Mouse (Mus musculus) leukemia stem cell, adult 10-12 weeks (primary cell): ENCODE measurements around the gene Olfr749. TPM values are rescaled to one million over a fixed set of nuclear protein-coding genes. Genes with fewer than 3 reads are reported as not detected.

Experiments
- polyA plus RNA-seq: library from polyadenylated mRNA; stranded (reverse); fragments of >175 nt; gene quantifications from 2 replicates; pipeline ENCODE4 v1.2.3, GENCODE M21; 2012; ENCODE audit warnings: low replicate concordance

The Olfr749 gene
- polyA plus RNA-seq, result not detected in 2 replicates

GRCm38 (mm10) chr14:50744994-50745393 lies at the start of gene Olfr749:
Gene Olfr749, minus strand, starts transcription at chr14:50745094.

GRCm38 (mm10) chr14:50785251-50785637 lies 40.4 kb upstream of the Olfr749 start, which contains the start of gene Ttc5:
Gene Ttc5, minus strand, starts transcription at chr14:50785519.

GRCm38 (mm10) chr14:50707073-50707472 lies 37.8 kb downstream of the Olfr749 start, which contains the start of gene Olfr748:
Gene Olfr748, plus strand, starts transcription at chr14:50707373.

GRCm38 (mm10) chr14:50693106-50693505 lies 51.8 kb downstream of the Olfr749 start, which contains the start of gene Olfr747:
Gene Olfr747, minus strand, starts transcription at chr14:50693206.

Other genes with a start within 250 kb of the Olfr749 start
- gene Olfr742, start 241.5 kb downstream of the Olfr749 start, polyA plus RNA-seq, result not detected in 2 replicates
- gene Olfr743, start 223.3 kb downstream of the Olfr749 start, polyA plus RNA-seq, result not detected in 2 replicates
- gene Olfr744, start 130.2 kb downstream of the Olfr749 start, polyA plus RNA-seq, result not detected in 2 replicates
- gene Olfr745, start 105.7 kb downstream of the Olfr749 start, polyA plus RNA-seq, result not detected in 2 replicates
- not detected in 2 replicates for gene Olfr746, start 98.0 kb downstream of the Olfr749 start, polyA plus RNA-seq
- not detected in 2 replicates for gene Olfr747, start 51.9 kb downstream of the Olfr749 start, polyA plus RNA-seq
- gene Olfr748, start 37.7 kb downstream of the Olfr749 start, polyA plus RNA-seq, result not detected in 2 replicates
- 2.2 and 32.8 TPM in 2 replicates for gene Ttc5, start 40.4 kb upstream of the Olfr749 start, polyA plus RNA-seq
- 0.11 and 3.0 TPM in 2 replicates for gene Ccnb1ip1, start 62.6 kb upstream of the Olfr749 start, polyA plus RNA-seq
- 2.0 and 4.7 TPM in 2 replicates for gene Parp2, start 62.7 kb upstream of the Olfr749 start, polyA plus RNA-seq
- 1.9 and 2.6 TPM in 2 replicates for gene Tep1, start 125.5 kb upstream of the Olfr749 start, polyA plus RNA-seq
- not detected in 2 replicates for gene Klhl33, start 152.4 kb upstream of the Olfr749 start, polyA plus RNA-seq
- 20.4 and 43.1 TPM in 2 replicates for gene Osgep, start 179.8 kb upstream of the Olfr749 start, polyA plus RNA-seq
- gene Apex1, start 179.9 kb upstream of the Olfr749 start, polyA plus RNA-seq, result 33.0 and 38.4 TPM in 2 replicates
- 65.3 and 128 TPM in 2 replicates for gene Pip4p1, start 185.8 kb upstream of the Olfr749 start, polyA plus RNA-seq
- 1.7 and 2.1 TPM in 2 replicates for gene Pnp, start 186.0 kb upstream of the Olfr749 start, polyA plus RNA-seq
- gene Gm49342, start 199.4 kb upstream of the Olfr749 start, polyA plus RNA-seq, result 1.3 TPM in 1 of 2 replicates, not detected in the other
- gene Pnp2, start 210.9 kb upstream of the Olfr749 start, polyA plus RNA-seq, result not detected in 2 replicates